Mouse (Mus musculus): ENCODE results near the gene Rims1.

Rims1 gene

GRCm38 (mm10) chr1:22377652-22378051 is 428.1 kb downstream of the Rims1 start:
- DNase-seq (ENCODE audit: low read depth in 1 of 2, low spot score in 2 of 2), result no peak

DNA sequence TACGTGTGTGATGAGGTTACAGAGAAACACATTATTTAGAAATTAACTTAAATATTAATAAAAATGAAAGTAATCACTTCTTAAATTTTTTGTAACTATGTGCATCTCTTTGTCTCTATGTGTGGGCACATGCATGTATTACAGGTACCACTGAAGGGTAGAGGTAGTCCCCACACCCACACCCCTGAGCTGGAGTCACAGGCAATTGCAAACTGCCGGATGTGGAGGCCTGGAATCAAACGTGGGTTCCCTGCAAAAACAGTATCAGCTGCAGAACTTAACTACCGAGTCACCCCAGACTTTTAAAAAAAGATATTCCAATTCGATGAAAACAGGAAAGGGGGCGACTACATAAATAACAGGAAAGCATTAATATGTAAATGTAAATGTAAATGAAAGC is 428.7 kb downstream of the Rims1 start:
- DNase-seq (ENCODE audit: low read depth in 1 of 2, low spot score in 2 of 2), result no peak

GRCm38 (mm10) chr1:22356209-22356608 is 449.6 kb downstream of the Rims1 start:
- DNase-seq (ENCODE audit: low read depth in 1 of 2, low spot score in 2 of 2), result no peak

DNA sequence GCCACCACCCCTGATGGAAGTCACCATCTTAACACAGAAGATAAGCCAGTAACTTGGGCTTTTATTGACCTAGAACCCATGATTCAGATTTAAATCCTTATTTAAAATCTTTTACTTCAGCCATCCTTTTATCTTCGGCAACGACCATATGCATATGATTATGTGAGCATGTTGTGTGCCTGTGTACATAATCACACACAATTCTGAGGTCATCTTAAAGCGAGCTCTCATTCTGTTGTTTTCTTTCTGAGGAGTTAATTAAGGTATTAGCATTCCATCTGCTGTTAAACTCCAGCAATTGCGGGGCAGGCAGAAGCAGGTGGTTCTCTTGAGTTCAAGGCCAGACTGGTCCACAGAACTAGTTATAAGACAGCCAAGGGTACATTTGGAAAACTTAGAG is 452.1 kb downstream of the Rims1 start:
- no peak for DNase-seq (ENCODE audit: low read depth in 1 of 2, low spot score in 2 of 2)

DNA sequence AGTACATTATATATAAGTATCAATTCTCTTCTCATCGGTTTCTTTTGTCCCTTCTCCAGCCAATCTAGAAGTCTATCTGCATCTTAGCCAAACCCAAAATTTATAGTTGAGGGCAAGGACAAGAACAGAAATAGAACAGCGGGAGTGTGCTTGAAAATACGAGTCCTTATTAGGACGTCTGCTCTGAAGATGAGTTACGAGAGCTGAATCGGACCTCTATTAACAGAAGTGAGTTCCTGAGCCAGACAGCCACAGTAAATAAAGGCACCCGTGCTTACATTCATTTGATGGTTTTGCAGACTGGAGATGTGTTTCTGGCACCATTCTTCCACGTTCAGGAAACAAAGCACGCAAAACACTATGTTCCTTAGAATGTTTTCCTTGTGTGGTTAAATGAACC is 466.9 kb downstream of the Rims1 start:
- no peak for DNase-seq (ENCODE audit: low read depth in 1 of 2, low spot score in 2 of 2)

GRCm38 (mm10) chr1:22320941-22321676 is 484.7 kb downstream of the Rims1 start:
- no peak for DNase-seq (ENCODE audit: low read depth in 1 of 2, low spot score in 2 of 2)

DNA sequence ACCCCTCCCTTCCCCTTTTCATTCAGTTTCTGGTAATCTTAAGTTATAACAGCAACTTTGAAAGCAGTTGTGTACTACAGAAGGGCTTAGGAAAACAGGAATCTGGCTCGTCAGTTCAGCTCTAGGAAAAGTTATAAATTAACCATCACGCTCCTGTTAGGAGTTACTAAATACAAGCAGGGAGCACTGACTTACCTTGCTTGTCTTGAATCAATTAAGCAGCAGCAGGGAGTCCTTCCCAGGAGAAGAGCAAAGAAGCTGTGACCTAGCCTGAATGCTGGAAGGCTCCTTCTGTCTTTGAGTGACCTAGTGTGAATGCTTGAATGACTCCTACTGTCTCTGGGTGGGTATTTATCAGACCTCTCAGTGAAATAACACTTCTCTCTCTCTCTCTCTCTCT is 490.3 kb downstream of the Rims1 start:
- DNase-seq (ENCODE audit: low read depth in 1 of 2, low spot score in 2 of 2), result no peak

- DNase-seq (ENCODE audit: low read depth in 1 of 2, low spot score in 2 of 2), result no peak
Observed at GRCm38 (mm10) chr1:22311471-22311870, 494.3 kb downstream of the Rims1 start.

DNA sequence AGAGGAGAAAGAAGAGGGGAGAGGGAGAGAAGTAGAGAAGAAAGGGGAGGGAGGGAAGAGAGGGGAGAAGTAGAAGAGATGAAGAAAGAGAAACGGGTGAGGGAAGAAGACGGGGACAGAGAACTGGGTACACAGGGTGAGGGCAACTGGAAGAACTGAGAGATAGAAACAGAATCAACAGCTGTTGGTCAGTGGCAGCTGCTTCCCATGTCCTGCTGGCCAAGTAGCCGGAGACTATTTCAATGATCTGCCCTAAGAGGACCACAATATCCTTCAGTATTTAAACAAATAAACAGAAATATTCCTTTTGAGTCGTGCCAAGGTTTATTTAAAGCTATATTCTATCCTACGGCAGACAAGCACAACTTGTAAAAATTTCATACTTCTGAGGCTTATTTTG is 499.3 kb downstream of the Rims1 start:
- no peak for DNase-seq (ENCODE audit: low read depth in 1 of 2, low spot score in 2 of 2)

GRCm38 (mm10) chr1:22305932-22306331 is 499.9 kb downstream of the Rims1 start:
- DNase-seq (ENCODE audit: low read depth in 1 of 2, low spot score in 2 of 2), result no peak

- no peak for DNase-seq (ENCODE audit: low read depth in 1 of 2, low spot score in 2 of 2)
Observed at GRCm38 (mm10) chr1:22293953-22294352, 511.8 kb downstream of the Rims1 start.

DNA sequence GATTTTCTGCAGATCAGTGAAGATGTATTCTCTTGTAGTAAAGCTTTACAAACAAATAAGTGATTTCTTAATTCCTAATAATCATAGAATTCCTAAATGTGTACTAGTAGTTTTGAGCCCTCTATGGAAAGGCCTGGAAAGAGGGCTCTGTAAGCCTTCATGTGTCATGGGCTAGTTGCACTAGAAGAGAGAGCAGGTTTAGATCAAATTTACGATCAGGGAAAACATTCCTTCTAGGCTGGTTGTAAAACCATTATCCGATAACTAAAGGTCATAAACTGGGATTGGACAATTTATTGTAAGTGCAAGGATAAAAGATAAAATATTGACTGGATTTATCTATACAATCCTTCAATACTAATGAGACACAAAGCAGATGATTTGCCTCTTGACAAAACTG is 512.5 kb downstream of the Rims1 start:
- DNase-seq (ENCODE audit: low read depth in 1 of 2, low spot score in 2 of 2), result no peak

- DNase-seq (ENCODE audit: low read depth in 1 of 2, low spot score in 2 of 2), result no peak
Observed at GRCm38 (mm10) chr1:22286807-22287206, 519.0 kb downstream of the Rims1 start.

DNA sequence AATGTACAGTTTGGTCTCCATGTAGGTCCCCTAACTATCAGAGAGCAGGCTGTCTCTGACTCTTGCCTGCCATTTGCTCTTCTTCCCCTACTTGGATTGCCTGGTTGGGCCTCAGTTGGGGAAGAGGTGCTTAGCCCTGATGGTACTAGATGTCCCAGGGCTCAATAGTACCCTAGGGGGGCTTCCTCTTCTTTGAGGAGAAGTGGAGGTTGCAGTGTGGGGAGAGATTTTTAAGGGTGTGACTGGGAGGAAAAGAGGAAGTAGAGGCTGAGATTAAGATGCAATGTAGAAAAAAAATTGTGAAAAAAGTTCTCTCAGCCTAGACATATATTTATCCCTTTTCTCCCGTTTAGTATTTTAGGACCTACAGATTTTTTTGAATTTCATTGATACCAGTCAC is 525.8 kb downstream of the Rims1 start:
- DNase-seq (ENCODE audit: low read depth in 1 of 2, low spot score in 2 of 2), result no peak

GRCm38 (mm10) chr1:22274081-22274480 is 531.7 kb downstream of the Rims1 start:
- DNase-seq (ENCODE audit: low read depth in 1 of 2, low spot score in 2 of 2), result no peak

- no peak for DNase-seq (ENCODE audit: low read depth in 1 of 2, low spot score in 2 of 2)
Observed at GRCm38 (mm10) chr1:22270131-22270530, 535.7 kb downstream of the Rims1 start.

DNA sequence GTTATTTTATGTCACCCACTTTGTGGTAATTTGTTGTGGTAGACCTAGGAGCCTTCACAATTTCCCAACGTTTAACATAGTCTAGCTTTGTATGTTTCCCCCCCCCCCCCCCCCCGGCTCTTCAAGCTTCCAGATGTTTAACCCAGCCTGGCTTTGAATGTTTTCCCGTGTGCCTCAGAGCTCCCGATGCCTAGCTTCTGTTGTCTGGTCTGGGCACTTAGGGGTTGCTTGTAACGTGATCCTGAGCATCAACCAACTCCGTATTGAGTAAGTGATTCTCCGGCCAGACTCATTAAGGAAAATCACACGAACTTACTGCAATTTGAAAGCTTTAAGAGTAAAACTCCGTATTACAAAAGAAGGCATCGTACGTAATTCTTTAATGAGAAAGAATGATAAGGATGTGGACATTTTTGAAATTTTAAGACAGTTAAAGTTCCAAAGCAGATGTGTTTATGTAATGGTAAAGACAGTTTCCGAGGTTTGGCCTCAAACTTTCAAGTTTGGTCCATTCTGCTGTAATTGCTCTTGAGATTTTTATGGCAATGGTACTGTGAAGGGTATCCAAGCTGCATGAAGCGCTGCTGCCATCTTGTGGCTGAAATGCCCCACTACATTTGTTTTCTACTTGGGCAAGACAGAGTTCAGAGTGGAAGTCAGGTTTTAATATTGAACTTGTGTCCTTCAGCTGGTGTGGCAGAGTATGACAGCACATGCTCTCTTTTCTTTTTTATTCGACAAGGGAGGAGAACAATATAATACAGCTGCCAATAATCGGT is 537.0 kb downstream of the Rims1 start:
- no peak for DNase-seq (ENCODE audit: low read depth in 1 of 2, low spot score in 2 of 2)

GRCm38 (mm10) chr1:22266491-22266890 is 539.3 kb downstream of the Rims1 start:
- no peak for DNase-seq (ENCODE audit: low read depth in 1 of 2, low spot score in 2 of 2)

- DNase-seq (ENCODE audit: low read depth in 1 of 2, low spot score in 2 of 2), result no peak
Observed at GRCm38 (mm10) chr1:22265528-22265927, 540.3 kb downstream of the Rims1 start.

- DNase-seq (ENCODE audit: low read depth in 1 of 2, low spot score in 2 of 2), result no peak
Observed at GRCm38 (mm10) chr1:22262169-22262950, 543.4 kb downstream of the Rims1 start.

DNA sequence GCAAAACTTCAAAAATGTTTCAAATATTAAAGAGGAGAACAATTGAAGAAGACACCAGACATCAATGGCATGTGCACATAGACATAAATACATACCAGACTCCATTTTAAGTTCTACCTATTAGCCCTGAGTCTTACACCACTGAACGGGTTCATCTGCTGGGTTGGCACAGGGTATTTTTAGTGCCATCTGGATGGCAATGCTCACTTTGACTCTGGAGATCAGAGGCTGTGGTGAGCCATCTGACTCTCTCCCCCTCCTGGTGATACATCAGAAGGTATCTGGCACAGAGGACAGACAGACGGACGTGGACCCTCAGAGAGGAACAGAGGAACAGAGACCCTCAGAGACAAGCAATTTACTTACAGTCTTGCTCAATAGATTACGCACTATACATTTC is 544.1 kb downstream of the Rims1 start:
- no peak for DNase-seq (ENCODE audit: low read depth in 1 of 2, low spot score in 2 of 2)

- DNase-seq (ENCODE audit: low read depth in 1 of 2, low spot score in 2 of 2), result no peak
Observed at GRCm38 (mm10) chr1:22260291-22260690, 545.5 kb downstream of the Rims1 start.
